Mouse (Mus musculus) CD8-positive naive resting alpha-beta T cell, adult 2 months (primary cell): Measurements from ENCODE around the gene Smarcc1.

Experiments used
- DNase-seq, 2 experiments: peaks; one replicate each; pipeline ENCODE4 v3.0.0; 2022; ENCODE audit warnings: low read depth in 2 of 2, low spot score in 2 of 2

Gene Smarcc1

DNA sequence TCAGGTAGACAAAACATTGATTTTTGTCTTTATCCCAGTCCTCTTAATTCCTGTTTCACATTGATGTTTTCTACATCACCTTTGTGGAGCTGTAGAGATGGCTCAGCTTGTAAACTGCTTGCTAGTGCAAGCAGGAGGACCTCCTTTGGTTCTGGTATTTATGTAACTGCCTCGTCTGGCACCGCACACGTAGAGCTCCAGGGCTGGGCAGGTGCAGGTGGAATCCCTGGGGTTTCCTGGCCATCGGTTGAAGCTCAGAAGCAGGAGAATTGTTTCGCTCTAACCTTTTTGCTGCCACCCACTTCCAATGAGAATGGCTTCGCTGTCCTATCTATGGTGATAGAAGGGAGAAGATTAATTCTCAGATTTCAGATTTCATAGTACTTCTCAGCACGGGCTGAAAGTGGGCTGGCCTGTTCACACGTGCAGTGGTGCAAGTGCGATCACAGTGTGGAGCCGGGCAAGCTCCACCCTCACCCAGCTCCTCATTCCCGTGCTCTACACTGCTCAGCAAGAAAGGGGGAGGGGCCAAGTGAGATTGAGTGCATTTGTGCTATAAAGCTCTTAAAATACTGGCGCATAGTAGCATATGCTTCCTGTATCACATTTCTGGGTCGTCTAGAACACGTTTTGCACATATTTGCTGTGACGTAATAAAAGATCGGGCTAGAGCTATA is 113.0 kb downstream of the Smarcc1 start:
- no peak for DNase-seq

DNA sequence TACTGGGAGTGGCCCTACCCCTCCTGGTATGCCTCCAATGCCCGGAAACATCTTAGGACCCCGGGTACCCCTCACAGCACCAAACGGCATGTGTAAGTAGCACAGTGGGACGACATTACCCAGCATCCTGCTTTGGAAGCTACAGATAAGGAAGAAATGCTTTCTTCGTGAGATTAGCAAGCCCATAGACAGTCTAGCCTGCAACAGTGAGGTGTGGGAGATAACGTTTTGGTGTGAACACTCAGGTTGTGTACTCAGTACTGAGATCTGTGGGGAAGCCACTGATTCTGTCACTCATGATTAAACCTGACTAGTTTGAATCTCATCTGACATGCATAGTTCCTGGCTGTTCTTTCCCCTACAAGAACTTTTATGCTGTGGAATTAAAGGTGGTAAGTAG is 117.5 kb downstream of the Smarcc1 start:
- no peak for DNase-seq

DNA sequence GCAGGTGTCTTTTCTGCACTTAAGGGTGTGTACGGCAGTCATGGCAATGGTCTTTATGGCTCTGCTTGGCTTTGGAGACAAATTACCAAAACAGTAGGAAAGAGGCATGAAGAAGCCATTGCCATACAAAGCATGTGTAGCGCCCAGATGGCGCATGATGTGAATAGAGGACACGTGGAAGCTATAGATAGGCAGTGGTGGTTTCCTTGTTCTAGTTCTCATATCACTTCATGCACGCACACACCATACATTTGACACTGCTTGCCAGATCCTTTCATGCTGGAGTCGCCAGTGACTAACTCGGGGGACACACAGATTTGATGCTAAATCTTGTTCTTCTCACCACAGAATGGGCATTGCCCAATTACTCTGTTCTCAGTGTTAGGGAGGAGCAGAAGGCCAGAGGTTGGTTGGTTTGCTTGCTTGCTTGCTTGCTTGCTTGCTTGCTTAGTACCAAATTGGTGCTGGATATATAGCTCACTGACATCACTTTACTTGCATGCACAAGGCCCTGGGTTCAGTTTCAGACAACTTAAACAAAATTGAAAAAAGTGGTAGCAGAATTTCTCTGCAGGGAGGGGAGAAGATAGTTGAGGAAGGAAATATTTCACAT is 125.8 kb downstream of the Smarcc1 start, which contains the start of gene Cspg5:
Gene Cspg5, plus strand, starts transcription at position 563 of the 613 bp plus-strand sequence.
- no peak for DNase-seq

DNA sequence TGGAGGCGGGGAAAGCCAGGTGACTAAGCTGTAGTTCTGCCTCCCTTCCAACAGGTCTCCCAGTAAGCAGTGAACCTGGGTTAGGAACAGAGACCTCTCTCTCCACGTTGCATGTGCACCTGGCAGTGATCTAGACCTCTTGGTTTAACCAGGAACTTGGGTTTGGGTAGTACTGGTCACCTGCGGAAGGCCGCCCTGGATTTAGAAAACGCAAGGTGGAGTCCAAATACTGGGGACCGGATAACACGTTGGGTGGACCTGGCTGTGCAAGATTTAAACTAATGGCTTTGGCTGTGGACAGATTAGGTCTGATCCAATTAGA is 127.0 kb downstream of the Smarcc1 start:
- DNase-seq: no peak

DNA sequence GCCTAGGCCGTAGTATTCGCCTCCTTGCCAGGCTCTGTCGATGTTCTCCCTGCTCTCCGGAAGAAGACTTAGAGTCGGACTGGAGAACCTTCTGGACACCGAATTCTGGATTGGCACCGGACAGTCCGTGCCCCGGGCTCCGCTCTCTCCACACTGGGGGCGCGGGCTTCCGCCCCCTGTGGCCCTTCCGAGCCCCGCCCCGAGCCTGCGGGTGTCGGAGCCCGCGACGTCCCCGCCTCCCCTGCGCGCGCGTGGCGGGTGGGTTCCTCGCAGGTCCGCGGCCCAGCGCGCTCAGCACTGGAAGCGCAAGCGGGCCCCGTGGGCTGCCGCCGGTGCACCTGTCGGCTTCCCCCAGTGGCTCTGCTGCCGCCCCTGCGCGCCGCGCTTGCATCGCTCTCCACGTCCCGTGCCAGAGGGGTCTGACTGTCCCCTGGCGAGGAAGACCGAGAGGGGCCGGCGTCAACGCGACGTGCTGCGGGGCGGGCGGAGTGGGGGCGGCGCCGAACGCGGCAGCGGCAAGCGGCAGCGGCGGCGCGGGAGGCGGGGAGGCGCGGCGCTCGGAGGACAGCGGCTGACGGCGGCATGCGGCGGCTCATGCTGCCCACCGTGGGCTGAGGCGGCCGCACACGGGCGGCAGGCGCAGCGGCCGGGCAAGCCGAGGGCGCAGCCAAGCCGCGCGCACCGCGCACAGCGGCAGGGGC is 127.5 kb downstream of the Smarcc1 start:
- peak in 1 of 2 experiments; percentile 0 for DNase-seq

DNA sequence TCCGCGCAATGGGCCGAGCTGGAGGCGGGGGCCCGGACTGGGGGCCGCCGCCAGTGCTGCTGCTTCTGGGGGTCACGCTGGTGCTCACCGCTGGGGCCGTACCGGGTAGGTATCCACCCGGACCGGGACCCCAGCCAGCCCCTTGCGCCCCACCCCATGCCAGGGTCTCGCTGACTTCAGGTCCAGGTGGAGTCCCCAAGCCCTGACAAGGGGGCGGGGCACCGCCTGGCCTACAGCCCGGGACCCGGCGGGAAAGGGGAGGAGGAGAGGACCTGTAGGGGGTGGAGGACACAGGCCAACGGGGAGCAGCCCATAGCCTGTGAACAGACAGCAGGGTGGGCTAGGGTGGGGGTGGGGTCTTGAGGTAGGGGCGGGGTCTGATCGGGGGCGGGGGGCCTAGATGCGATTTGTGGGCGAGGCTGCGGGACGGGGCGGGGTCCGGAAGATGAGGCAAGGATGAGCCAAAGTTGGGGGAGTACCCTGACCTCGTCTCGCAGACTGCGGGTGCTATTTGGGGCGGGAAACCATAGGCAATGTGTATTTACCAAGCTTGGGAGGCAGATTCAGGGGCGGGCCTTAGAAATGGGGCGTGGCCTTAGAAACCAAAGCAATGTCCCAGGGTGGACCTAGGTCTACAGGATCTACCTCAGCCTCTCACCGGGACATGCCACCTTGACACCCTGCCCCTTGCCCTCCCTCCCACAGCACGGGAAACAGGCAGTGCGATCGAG is 128.2 kb downstream of the Smarcc1 start:
- peak in 1 of 2 experiments; percentile 15 for DNase-seq

DNA sequence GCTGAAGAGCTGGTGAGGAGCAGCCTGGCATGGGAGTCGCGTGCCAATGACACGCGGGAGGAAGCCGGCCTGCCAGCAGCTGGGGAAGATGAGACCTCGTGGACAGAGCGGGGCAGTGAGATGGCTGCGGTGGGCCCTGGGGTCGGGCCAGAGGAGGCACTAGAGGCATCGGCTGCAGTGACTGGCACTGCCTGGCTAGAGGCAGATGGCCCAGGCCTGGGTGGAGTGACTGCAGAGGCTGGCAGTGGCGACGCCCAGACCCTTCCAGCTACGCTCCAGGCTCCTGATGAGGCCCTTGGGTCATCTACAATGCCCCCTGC is 128.8 kb downstream of the Smarcc1 start:
- no peak for DNase-seq

DNA sequence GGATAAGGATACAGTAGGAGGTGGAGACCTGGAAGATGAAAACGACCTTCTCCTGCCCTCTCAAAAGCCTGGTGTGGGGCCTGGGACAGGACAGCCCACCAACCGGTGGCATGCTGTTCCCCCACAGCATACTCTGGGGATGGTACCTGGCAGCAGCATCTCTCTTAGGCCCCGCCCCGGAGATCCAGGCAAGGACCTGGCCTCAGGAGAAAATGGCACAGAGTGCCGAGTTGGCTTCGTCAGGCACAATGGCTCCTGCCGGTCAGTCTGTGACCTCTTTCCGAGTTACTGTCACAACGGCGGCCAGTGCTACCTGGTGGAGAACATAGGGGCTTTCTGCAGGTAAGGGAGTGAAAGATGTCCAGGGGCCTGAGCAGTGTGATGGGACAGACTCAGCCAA is 129.5 kb downstream of the Smarcc1 start:
- no peak for DNase-seq

DNA sequence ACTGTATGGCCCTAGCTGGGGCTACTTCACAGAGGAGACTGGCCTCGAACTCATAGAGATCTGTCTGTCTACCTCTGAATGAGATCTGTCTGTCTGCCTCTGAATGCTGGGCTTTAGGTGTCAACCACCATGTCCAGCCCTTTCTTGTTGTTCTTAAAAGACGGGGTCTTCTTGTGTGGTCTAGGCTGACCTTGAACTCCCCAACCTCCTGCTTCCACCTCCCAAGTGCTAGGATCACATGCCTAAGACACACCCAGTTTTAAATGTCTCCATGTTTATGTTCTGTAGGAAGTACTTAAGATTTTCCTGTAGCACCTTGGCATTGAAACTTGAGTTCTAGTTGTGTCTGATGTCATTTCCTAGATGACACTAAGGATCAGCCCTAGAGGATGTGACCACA is 131.4 kb downstream of the Smarcc1 start:
- no peak for DNase-seq

DNA sequence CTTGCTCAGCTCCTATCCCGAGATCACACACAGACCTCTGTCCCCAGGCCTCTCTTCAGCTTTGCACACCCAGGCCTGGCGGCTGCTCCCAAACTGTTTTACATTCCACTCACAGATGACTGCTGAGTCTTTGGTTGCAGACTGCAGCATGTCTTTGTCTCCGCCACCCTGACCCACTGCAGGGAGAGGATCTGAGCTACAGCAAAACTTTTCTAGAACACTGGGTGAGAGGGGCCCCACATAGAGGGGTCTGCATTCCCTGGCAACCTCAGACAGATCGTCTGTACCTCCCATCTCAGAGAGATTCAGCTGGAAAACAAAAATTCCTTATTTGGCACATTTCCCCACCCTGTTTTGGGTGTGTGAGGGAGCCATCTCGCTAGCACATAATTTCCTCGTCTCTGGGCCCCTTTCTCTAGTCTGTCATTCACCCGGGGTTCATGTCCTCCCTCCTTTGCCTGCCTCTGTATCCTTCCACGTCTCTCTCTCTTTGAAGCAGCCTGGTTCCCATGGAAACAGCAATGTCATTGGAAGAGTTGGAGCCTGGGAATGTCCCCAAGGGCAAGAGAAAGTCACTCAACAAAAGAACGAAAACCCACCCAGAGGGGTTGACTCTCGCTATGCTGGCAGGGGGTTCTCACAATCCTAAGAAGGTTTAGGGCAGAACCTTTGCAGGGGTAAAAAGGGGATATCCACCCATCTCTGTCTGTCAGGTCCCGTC is 132.5 kb downstream of the Smarcc1 start:
- no peak for DNase-seq

DNA sequence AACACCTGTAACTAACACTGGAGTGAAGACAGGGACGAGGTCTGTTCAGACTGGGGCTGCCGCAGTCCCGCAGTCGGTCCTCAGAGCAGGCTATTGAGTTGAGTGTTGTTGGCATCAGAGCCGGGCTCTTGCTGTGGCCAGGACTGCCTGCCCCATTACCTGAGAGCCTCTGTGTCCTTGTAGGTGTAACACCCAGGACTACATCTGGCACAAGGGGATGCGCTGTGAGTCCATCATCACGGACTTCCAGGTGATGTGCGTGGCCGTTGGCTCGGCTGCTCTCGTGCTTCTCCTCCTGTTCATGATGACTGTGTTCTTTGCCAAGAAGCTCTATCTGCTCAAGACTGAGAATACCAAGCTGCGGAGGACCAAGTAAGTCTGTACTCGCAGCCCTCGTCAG is 133.3 kb downstream of the Smarcc1 start:
- no peak for DNase-seq

DNA sequence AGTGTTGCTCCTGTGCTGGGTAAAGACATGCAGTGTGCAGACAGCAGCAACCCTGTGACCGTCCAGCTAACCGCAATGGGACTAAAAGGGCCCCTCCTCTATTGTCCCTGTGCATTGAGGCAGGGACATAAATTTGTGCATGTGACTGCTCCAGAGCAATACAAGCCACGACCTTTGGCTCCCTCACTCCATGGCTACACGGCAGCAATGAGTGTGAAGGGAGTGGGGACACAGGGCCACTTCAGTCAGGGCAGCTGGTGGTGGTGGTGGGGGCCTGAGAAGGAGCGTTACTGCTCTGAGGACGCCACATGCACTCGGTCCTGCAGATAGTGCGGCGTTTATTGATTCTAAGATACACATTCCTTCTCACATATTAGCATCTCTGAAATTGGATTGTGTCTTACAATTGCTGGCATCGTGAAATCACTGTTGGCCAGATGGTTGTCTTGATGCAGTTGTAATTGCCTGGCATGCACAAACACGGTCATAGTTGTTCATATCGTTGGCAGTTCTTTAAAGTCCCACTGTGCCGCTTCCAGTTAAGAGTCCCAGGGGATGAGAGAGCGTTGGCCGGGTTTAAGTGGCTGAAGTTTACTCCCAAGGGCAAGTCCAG is 138.0 kb downstream of the Smarcc1 start:
- DNase-seq: no peak

DNA sequence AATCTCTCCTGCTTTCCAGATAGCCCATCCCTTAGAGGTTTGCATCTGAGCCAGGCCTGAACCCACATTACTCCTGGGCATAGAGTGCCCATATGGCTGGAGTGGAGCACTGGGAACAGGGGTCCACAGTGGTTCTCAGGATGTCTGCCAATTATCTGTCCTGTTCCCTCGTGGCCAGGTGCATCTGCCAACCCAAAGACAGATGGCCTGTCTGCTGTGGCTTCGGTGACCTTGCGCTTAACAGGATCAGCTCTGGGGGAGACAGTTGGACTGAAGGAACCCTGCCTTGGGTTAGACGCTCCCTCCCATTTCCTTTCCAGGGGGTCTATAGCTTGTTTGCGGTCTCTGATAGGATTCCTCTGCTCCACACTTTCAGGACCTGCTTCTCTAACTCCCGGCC is 141.1 kb downstream of the Smarcc1 start:
- DNase-seq: no peak

DNA sequence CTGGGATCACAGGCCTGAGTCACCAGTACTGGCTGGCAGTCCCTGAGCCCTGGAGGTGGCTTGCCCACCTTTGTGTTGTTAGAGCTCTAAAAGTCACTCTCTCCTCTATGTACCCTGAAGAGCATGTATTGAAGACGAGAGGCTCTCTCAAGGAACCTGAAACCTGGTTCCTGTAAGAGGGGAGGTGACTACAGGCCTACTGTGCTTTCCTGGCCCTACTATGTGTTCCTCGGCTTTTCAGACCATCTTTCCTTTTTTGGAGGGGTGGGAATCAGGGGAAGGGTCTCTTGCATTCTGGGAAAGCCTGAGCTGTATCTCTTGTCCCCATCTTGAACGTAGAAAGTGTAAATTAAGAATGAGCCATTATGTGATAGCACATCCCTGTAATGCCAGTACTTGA is 141.6 kb downstream of the Smarcc1 start:
- DNase-seq: no peak

DNA sequence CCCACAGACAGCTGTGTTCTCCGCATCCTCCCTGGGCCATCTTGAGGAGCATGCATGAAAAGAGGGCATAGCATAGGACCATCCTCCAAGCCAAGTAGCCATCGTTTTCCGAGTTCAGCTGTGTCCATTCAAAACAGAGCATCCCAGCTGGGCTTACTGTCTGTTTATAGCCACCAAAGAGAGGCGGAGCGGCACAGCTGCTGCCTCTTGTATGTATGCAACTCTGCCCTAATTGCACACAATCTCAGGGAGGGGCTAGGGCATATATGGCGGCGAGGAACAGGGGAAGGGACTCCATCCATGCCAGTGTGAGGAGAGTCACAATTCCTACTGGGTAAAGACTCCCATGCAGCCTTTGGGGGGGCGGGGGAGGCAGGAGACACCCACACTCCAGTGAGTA is 145.7 kb downstream of the Smarcc1 start:
- DNase-seq: no peak

DNA sequence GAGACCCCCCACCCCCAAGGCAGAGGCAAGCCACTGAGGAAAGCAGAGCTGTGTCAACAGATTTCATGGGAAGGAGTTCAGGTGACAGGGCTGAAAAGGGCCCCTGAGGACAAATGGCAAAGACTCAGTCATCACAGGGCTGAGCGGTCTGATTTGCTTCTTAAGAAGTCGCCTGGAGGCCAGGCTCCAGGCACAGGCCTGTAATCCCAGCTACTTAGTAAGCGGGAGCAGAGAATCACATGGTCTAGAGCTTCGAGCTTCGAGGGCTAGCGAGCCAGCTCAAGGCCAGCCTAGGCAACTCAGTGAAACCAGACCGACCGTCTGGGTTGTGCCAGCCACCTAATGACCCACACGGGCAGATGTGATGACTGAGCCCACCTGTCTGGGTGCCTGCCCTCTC is 147.5 kb downstream of the Smarcc1 start:
- DNase-seq: no peak

DNA sequence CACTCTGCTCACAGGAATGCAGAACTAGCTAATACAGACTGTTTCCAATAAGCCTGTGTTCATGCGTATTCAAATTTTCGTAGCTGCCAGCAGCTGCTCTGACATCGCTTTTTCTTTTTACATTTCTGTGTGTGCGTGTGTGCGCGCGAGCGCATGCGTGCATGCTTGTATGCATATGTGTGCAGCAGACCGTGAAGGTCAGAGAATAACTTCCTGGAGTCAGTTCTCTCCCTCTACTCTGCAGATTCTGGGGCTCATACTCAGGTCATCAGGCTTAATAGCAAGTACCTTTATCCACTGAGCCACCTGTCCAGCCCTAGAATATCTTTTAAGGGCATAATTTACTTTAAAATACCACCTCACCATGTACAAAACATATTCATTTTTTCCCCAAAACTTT is 150.9 kb downstream of the Smarcc1 start:
- no peak for DNase-seq

DNA sequence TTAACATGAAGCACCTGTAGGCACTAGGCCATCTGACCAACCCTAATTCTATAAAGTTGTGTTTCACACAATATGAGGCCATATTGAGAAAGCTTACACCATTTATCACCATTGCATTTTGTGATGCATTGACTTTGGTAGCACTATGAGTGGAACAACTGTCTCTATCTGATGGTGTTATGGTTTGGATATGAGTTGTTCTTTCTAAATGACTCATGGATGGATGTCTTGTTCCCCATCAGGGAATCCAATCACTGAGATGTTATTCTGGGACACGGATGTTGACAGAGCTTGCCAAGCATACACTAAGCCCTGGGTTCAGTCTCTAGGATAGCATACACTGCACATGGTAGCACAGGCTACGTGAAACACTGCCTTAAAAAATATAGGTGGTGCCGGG is 154.8 kb downstream of the Smarcc1 start:
- no peak for DNase-seq

DNA sequence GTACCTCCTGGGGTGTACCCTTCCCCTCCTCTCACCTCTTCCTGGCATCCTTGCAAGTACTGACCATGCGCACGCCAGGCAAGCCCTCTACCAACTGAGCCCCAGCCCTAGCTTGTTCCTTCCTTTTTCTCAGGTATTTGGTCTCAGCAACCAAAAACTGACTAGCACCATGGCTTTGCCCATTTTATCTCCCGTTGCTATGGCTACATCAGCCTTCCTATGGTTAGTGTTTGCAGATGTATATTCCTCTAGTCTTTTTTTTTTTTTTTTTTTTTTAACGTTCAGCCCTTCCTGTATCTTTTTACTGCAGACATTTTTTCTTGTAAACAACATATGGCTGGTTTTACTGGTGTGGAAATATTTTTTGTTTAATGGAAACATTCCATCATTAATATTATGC is 156.0 kb downstream of the Smarcc1 start:
- no peak for DNase-seq

DNA sequence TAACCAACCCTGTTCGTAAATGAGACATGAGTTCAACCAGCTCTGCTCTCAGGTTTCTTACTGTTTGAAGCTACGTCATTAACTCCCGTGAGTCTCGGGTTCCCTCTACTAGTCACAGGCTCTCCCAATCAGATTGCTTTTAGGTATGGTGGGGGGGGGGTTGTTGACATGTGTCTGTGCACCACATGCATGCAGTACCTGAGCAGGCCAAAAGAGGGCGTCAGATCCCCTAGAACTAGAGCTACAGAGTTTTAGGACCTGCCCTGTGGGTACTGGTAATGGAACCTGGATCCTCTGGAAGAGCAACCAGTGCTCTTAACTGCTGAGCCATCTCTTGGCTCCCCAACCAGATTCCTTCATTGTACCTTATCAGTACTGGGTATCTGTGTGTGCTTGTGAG is 158.4 kb downstream of the Smarcc1 start:
- peak in 1 of 2 experiments; percentile 7 for DNase-seq

DNA sequence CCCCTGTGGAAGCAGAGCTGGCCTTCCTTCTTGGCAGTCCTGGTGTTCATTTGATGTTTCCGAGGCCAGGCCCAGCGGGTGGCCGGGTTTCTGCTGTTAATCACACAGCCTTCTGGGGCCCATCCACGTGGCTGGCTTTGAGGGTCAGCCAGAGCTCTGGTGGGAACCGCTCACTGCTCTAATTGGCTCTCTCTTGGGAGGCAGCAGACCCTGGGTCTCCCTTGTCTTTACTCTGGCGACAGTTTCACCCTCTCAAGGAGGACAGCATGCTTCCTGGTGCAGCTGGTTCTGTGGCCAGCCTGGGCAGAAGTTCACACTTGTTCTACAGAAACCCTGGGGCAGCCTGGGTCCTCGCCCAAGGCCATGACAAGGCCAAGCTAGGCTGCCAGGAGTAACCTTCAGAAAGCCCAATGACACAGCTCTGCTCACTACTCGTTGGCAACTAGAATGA is 159.9 kb downstream of the Smarcc1 start:
- no peak for DNase-seq
